Mouse (Mus musculus) ES-Bruce4 (cell line): Measurements from ENCODE around the gene Fam155a.

Experiments
- CTCF ChIP-seq: IDR thresholded peaks from one replicate; pipeline ENCODE4 v1.8.1; 2011; ENCODE audit warnings: low read depth, low read length
- POLR2A ChIP-seq: IDR thresholded peaks from one replicate; pipeline ENCODE4 v1.8.1; 2011; ENCODE audit warnings: low read length; ENCODE audit not compliant: insufficient read depth

DNA sequence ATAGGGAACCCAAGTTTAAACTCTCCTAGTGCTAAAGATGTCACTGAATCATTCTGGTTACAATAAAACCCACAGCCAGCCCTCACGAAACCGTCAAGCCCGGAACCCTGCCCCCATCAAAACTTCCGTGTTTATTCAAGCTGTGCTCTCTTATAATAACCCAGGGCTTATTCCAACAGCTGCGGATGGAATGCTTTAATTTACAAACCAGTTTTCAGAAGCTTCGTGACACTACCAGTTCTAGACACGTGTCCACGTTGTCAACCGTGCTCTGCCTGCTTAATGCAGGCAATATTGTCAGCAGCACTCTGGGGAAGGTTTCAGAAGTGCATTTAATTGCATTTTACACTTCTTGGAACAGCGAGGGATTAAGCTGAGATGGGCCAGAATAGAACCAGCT is 603.0 kb downstream of the Fam155a start:
- TF ChIP-seq POLR2A (no peak), CTCF (no peak)
